Mouse (Mus musculus): ENCODE measurements around the gene A530084C06Rik.

DNA sequence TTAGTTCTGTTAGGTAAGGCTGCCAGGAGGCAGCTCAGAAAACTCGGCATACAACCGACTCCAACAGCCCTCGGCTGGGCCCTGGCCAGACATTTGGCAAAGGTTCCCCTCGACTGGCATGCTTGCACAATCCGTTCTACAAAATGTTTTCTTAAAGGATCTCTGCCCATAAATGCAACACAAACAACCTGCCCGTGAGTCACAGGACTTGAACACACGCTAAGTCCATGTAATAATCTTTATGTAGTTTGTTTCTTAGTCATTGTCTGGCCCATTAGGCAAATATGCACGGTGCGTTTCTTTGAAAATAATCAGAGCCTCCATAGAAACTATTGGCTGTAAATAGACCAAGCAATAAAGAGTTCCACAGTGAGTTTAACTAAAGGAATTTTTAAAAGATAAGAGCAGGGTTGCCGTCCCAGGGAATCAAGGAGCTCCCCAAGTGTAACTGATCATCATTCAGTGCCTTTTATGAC lies 40.7 kb downstream of the A530084C06Rik start:
- TF ChIP-seq POLR2A (IDR thresholded peaks at IDR 0.05; ENCODE audit: extremely low read depth, insufficient read depth, low read length) (no peak), CTCF (IDR thresholded peaks at IDR 0.05; ENCODE audit: low read depth, low read length) (no peak)
